Mouse (Mus musculus) embryo, embryonic 10.5 days (tissue): ENCODE measurements around the gene Gls.
A peak's percentile ranks its signal among the peaks of the same experiment; 100 is the strongest.

Source experiments
- DNase-seq: peaks from one replicate; pipeline ENCODE4 v3.0.0-alpha.2; 2015; ENCODE audit warnings: low spot score

Gls gene

GRCm38 (mm10) chr1:52154890-52155289, 78.1 kb downstream of the Gls start:
- no peak for DNase-seq

DNA sequence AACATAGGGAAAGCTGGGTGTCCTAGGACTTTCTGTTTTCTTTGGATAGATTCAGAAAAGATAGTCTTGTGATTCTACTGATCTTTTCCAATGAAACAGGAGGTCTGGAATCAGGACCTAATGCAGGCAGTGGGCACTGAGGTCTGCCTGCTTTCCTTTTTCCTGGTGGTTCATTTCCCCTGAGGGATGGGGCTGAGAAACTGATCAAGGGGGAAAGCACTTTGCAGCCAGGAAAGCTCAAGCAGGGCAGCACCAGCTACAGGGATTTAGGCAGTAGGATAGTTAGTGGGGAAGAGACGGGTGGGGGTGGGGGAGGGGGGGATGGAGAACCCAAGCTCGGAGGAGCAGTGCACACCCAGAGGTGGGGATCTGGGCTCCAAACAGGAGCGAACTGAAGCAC, 80.1 kb downstream of the Gls start:
- DNase-seq: no peak

- no peak for DNase-seq
Observed at GRCm38 (mm10) chr1:52152369-52152768, 80.7 kb downstream of the Gls start.

- no peak for DNase-seq
Observed at GRCm38 (mm10) chr1:52151166-52151565, 81.9 kb downstream of the Gls start.

DNA sequence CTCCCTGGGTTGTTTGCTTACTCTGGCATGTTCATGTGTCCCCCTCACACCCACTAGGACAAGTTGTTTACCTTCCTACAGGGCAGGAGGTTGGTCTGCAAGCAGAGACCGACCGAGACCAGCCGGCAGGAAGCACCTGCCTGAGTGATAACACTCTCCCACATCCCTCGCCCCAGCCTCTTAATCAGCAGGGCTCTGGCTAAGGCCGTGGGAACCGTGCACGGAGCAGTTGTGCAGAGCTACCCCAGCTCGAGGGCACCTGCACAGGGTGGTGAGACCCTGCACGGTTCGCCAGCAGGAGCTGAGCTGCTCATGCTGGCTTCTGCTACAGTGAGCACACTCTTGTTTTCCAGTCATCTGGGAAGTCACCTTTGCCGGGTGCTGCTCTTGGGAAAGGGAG, 82.4 kb downstream of the Gls start:
- DNase-seq: no peak

- DNase-seq: peak; percentile 53
Observed at GRCm38 (mm10) chr1:52149934-52150346, 83.1 kb downstream of the Gls start.

DNA sequence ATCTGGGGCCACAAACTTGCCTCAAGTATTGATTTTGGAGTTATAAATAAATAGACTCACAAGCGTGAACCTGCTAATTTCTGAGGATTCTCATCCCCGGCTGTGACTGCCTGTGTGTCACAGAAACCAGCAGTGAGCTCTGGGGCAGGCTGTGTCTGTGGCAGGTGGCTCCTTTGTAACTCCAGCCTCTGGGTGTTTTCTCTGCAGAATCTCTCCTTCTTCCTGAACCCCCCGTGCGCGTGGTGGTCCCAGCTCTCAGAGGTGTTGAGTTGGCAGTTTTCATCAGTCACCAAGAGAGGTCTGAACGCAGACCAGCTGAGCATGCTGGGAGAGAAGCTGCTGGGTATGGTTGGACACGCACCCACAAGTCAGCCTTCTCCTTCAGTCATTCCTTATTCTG, 84.3 kb downstream of the Gls start:
- no peak for DNase-seq

DNA sequence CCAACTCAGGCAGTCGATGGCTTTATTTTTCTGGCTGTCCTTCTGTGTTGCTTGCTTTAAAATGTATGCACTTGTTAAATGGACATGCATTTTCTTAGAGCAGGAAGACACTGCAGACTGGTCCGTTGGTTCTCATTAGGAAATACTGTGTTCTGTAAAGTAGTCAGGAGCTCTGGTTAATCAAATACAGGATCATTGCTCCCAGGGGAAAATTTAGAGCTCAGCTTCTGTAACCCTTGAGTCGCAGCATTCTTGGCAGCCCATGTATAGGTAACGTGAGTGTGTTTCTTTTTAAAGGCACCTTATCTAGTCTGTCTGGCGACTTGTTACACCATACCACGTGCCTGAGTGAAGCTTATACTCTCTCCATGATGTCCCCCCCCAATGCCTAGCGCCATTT, 84.9 kb downstream of the Gls start:
- DNase-seq: no peak

- DNase-seq: no peak
Observed at GRCm38 (mm10) chr1:52147431-52147830, 85.6 kb downstream of the Gls start.

- peak; percentile 82 for DNase-seq
Observed at GRCm38 (mm10) chr1:52146214-52146970, 86.6 kb downstream of the Gls start.

- no peak for DNase-seq
Observed at GRCm38 (mm10) chr1:52144907-52145306, 88.1 kb downstream of the Gls start.

DNA sequence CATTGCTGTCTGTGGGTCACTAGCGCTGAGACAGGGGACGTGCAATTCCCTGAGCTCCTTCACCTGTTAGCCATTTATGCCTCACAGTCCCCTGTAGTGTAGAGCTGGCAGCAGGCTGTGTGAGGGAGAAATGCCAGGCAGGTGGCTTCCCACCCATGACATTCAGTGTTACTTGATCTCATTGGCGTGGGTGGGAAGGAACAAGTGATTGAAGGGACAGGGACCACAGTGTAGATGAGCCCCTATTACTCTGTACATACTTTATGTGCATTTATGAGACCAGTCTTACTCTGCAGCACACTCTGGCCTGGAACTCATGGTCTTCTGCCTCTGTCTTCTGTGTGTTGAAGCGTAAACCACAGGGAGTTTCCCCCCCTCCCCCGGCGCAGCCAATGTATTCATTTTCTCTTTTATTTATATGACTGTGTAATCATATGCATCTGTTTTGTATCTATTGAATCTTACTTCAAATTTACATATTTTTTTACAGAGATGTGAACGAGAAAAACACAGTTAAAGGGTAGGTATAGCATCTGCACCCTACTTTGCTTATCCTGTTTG, 89.4 kb downstream of the Gls start:
- DNase-seq: no peak

GRCm38 (mm10) chr1:52143191-52143590, 89.8 kb downstream of the Gls start:
- DNase-seq: no peak

- DNase-seq: no peak
Observed at GRCm38 (mm10) chr1:52142117-52142516, 90.9 kb downstream of the Gls start.

GRCm38 (mm10) chr1:52141482-52141881, 91.5 kb downstream of the Gls start:
- DNase-seq: no peak

- no peak for DNase-seq
Observed at GRCm38 (mm10) chr1:52140534-52140933, 92.5 kb downstream of the Gls start.

DNA sequence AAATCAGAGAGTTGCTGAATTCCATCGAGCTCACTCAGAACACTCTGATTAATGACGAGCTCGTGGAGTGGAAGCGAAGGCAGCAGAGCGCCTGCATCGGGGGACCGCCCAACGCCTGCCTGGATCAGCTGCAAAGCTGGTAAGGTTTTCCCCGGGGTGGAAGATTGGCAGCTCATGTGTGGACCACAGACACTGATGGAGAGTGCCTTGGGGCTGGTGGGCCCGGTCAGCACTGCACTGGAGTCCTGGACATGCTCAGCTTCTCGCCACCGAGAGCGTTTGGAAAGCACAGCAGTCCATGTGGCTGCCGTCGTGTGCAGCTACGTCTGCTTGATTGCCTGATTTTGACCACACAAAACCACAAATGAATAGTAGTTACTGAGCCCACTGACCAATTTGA, 95.7 kb downstream of the Gls start:
- DNase-seq: no peak

DNA sequence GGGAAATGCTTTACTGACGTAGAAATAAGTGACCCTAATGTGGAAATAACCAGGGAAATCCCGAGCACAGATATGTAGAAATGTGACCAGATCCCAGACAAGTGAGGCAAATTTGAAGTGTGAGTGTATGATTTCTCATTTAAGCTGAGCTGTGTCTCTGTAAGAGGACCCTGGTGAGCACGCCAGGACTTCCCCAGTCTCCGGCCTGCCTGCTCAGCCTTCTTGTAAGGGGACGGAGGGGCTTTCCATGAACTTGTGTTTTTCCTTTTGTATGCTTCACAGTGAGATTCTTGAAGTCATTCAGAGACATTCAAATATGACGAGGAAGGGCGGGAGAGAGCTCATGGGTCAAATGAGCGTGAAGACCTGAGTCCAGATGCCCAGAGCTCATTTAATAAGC, 99.8 kb downstream of the Gls start:
- DNase-seq: no peak

- no peak for DNase-seq
Observed at GRCm38 (mm10) chr1:52131787-52132377, 101.2 kb downstream of the Gls start.

GRCm38 (mm10) chr1:52129794-52130193, 103.2 kb downstream of the Gls start:
- DNase-seq: no peak

DNA sequence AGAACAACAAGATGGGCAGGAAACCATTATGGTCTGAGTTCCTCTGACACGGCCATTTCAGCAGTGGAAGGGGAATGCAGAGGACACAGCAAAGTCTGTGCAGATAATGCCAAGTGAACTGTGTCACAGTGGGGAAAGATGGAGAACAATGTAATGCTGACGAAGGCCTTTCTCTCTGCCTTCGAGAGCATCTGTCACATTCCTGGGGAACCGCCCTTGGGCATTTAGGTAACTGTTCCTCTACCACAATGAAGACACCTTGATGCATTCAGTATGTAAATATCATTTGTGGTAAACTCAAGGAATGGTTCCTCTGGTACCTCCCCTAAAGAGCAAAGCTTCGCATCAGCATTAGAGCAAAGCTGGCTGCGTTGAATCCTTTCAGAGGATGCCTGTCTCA, 105.7 kb downstream of the Gls start:
- DNase-seq: no peak

GRCm38 (mm10) chr1:52124818-52125217, 108.2 kb downstream of the Gls start:
- no peak for DNase-seq

- DNase-seq: no peak
Observed at GRCm38 (mm10) chr1:52121052-52121451, 112.0 kb downstream of the Gls start.

GRCm38 (mm10) chr1:52120191-52120590, 112.8 kb downstream of the Gls start:
- no peak for DNase-seq
